Mouse (Mus musculus) cerebellum, adult 18-20 months (tissue): Measurements from ENCODE around the gene Gpr135.
"Not testable (repeated sequence)": the region's sequence is repeated elsewhere in the genome, so short reads cannot be mapped to it uniquely, and the experiment has no call there.

Source experiments
- DNase-seq, 2 experiments: peaks; one replicate each; pipeline ENCODE4 v3.0.0; 2021

Gene Gpr135

DNA sequence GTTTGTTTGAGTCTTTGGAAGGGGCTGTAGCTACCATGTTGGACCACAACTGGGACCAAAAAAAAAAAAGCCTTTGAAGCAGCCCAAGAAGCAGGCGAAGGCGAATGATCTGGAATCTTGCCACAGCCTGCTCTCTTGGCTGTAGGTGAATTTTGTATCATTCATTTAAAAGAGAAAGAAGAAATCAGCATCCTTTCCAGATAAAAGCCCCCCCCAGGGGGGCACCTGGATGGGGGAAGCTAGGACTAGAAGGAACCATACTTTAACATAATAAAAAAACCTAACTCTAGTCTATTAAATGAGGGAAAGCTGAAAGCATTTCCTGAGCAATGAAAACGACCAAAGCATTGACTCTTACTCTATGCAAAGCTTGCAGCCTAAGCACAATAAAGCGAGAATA is 20.1 kb downstream of the Gpr135 start:
- DNase-seq, result no peak

DNA sequence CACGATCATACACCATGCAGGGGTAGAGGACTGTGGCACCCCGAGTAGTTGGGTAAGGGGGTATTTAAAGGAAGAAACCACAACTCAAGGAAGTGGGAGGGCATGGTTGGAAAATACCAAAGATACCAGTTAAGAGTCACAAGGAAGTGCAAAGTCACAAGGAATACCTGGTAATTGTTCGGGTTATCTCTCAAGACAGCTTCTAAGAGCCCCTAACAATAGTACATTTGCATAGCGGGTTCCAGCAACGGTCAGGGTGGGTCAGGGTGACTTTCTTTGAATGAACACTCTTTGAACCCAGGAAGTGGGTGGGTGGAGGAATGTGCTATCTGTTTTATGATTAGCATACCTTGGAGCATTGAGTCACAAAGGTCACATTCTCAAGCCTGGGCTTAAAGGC is 20.8 kb downstream of the Gpr135 start:
- not testable (repeated sequence) for DNase-seq

DNA sequence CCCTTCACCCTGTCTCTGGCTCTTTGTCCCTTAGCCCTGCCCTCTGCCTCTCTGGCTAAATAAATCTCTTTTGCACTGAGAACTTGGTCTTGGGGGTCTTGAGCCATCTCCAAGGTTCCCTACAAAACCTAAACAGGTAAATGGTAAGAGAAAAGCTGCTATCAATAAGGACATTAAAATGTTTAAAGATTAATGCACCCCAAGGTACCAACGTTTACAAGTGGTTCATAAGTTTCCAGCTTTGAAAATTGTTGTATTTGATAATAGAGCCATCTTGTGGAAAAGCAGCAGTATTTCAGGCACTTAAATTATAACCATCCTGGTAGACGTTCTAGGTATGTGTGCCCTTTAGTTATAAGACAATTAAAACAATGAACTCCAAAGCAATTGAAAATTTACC is 23.4 kb downstream of the Gpr135 start:
- DNase-seq, result no peak

DNA sequence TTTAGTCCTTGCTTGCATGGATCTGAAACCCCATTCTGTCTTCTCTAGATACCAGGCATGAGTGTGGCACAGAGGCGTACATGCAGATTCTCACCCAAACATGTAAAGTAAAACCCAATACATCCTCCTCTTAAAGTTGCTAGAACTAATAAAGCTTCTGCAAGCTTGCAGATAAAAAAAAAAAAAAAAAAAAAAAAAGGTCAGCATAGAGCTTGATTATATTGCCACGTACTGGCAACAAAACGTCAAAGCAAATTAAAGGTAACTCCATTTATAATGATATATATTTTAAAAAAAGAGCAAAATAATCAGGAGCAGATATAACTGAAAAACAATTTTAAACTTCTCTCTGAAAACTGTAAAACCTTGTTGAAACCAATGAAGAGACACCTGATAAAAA is 29.7 kb downstream of the Gpr135 start:
- no peak for DNase-seq

DNA sequence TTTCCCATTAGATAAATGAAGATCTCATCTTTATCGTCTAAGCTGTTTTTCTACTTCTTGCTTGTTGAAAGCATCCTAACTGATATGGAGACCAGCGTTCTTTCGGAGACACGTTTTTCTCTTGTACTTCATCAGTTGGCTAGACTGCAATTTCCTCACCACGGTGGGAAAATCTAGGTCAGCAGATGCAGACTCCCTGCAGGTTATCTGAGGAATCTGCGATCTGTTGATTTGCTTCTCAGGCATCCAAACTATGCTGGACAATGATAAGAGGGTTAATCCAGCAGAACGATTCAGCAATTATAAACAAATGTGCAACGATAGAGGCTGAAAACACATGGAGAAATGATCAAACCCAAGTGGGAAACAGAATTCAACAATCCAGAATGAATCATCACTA is 31.4 kb downstream of the Gpr135 start:
- no peak for DNase-seq

DNA sequence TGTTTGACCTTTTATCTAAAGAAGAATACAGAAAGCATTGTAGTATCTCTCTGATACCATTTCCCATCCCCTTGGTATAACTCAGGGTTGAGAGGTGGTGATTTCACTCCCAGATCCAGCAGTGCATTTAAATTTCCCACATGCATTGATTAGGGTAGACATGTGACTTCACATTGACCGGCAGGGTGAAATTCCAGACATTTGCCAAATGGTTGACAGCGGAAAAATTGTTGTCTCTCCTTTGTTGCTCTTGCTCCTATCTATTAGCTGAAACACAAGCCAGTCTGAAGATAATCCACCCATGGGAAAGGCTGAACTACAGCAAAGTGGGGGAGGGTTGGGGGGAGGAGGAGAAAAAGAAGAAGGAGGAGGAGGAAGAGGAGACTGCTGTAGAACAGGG is 32.1 kb downstream of the Gpr135 start:
- no peak for DNase-seq

DNA sequence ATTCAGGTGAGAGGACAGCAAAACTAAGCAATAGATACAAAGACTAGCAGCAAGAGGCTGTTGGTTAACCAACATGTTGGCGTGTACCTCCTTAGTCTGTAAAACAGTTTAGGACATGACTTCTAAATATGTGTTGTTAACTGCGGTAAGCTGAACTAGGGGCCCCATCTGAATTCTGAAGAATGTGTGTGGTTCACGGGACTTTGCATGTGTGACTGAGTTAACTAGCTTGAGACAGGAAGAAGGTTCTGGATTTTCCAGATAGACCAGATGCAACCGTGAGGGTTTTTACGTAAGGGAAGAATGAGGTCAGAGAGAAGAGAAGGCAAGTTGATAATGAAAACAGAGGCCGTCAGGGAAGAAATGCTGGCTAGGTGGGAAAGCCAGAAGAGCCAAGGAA is 33.9 kb downstream of the Gpr135 start:
- no peak for DNase-seq

DNA sequence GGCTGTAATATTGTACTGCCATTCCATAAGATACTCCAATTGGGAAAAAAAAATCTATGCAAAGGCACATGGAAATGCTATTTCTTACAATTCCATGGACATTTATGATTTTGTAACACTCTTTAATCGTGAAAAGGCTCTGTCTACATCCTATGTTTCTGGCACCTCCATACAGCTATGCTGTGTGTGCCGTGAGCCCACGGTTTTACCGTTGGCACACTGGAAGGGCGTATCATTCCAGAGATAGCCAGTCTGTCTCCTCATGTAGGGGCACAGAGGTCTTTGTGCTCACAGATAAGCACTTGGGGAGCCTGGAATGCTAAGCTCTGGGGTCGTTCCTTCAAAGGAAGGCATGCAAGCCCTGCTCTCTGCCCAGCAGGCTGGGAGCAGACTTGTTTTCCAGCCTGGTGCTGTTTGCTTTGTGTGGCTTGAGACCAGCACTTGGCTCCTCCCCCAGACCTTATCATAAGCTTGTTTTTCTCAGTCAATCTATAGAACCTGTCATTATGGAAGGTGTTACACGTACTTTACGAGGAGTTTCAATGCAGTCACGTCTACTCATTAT is 34.7 kb downstream of the Gpr135 start:
- no peak for DNase-seq

DNA sequence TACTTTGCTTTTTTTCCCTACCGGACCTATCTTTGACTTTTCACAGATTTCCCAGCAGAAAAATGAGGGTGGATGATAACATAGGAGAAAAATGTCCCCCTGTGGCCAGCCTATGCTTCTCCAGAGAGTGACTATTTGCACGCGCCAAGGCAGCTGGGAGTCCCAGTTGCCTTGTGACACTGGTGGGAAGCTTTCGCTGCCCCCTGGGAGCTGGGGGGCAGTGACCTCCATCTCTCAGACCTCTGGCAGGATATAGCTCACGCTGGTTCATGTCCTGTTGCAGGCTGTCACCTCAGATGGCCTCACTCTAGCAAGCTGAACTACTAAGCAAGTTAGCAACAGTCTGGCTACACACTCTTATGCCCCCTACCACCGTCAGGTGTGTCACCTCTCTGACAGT is 39.1 kb downstream of the Gpr135 start:
- DNase-seq, result no peak

DNA sequence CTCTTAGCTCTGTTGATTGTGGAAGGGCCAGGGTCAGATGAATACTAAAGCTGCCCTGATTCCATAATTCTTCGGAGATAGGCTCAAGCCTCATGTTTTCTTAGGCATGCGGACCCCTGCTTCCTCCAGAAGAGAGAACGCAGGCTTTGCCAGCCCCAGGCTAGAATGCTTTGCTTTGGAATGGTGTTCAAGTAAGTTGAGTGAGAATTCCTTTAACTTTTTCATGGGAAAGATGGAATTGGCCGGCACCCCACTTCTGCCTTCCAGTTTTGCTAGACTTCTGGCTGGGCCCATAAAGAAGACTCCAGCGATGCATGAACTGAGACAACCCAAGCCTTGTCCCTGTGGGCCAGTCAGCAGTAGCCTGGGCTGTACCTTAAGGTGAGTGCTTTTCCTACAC is 39.8 kb downstream of the Gpr135 start:
- no peak for DNase-seq

DNA sequence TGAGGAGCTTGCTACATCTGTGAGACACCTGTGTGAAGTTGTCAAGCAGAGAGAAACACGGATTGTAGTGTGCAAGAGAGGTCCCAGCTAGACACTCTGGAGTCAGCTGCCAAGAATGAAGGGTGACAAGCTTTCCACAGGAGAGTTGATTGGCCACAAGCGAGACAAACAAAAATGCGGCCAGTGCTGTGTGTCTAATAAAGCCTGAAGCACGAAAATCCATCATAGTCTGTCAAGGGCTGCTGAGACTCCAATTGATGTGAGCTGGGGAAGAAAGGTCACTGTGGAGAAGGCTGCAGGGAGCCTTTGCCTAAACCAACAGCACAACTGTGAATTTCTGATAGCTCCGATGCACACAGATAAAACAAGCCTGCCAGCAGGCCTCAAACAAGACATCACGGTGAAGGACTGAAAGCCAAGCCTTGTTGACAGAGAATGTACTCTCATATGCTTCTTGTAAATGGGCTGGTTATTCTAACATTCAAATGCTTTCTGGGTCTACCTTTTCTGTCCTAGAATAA is 45.6 kb downstream of the Gpr135 start:
- no peak for DNase-seq

DNA sequence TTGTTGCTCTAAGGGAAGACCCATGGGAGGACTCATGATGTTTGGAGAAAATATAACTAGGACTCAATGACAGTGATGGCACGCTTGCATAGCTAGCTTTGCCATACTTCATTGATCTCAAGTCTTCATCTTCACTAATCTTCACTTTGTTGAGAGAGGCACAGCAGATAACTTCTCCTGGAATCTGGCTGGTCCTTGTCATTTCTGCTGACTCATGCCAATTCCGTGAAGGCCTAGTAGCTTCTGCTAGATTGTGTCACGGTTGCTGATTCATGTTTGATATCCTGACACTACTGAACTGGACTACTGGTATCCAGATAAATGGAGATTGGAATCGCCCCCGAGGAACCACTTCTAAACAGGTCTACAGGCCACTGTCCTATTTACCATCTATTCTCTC is 47.4 kb downstream of the Gpr135 start:
- no peak for DNase-seq

DNA sequence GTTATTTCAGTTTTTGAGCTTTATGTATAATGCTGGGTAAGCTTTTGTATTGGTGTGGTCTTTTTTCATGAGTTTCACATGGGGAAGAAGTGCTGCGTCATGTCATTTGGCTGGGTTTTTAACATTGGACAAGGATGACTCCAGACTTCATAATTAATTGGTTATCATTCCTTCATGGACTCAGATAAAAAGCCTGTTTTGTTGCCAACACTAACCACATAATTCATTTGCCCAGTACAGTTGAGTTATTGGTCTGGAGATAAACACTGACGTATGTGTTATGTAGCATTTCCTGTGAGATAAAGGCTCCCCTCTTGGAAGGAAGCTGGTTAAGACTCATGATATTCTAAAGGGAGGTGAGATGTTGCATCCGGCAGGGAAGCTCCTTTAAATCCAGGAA is 48.1 kb downstream of the Gpr135 start:
- no peak for DNase-seq

DNA sequence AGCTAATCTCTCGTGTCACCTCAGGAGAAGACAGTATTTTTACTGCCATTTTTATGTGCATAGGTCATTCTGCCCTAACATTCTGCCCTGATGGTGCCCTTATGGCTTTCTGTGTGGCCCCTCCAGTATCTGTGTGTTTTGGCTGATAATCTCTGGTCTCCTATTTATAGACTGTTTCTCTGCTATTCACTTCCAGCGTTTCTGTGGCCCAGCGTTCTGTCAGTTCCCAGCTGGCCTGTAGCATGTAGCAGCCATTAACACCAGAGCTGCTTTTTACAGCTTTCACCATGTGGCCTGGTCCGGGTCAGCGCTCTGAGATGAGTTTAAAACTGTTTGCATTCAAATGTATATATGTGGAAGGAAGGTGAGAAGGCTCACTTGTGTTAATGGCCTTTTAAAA is 49.4 kb downstream of the Gpr135 start:
- DNase-seq, result no peak

DNA sequence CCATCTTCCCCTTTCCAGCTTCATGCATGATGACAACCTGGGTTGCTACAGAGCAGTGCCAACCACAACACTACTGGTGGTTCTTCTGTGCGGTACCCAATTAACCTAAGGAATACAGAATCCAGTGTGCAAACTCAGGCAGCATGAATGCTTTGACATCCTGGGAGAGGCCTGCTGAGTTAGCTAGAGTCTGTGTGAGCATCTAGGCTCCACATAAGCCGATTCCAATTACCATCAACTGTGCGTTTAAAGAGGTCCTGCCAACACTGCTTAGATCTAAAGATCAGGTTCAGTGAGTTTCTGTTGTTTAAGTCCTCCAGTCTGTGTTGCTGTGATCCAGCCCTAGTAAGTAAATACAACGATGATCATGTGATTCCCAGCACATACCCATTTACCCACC is 50.6 kb downstream of the Gpr135 start:
- DNase-seq, result no peak
